Mouse (Mus musculus): ENCODE results near the gene Pou2f2.
"Not testable (repeated sequence)": the region's sequence is repeated elsewhere in the genome, so short reads cannot be mapped to it uniquely, and the experiment has no call there.

Gene Pou2f2

DNA sequence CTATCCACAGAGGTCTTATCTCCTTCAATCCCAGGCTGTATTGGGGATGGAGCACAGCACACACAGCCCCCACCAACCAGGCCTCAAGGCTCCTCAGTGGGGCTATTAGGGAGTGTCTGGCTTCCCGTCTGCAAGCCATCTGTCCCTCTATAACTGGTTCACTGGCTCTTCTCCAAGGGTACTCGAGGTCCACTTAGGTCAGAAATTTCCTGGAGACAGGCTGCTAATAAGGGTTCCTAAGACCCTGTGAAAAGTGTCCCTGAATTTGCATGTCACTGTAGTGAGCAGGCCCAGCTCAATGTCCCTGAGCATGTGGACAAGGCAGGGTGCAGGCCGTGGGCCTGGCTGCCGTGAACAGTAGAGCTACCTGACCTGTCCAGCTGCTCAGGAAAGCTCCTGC, 122.6 kb downstream of the Pou2f2 start:
- no peak for DNase-seq (ENCODE audit: low read depth, low spot score)
- Histone ChIP-seq H3K36me3 (ENCODE audit: control insufficient read depth, insufficient read depth, low read length, poor library complexity, severe bottlenecking) (no peaks in the 10 kb centered on the region), H3K27me3 (ENCODE audit: control insufficient read depth, insufficient read depth, low read length, poor library complexity, severe bottlenecking) (no peaks in the 10 kb centered on the region)

GRCm38 (mm10) chr7:25052587-25052986, 126.9 kb downstream of the Pou2f2 start:
- H3K36me3 ChIP-seq (ENCODE audit: control insufficient read depth, insufficient read depth, low read length, poor library complexity, severe bottlenecking), result no peaks in the 10 kb centered on the region
- DNase-seq (ENCODE audit: low read depth, low spot score), result no peak
- no peaks in the 10 kb centered on the region for H3K27me3 ChIP-seq (ENCODE audit: control insufficient read depth, insufficient read depth, low read length, poor library complexity, severe bottlenecking)

DNA sequence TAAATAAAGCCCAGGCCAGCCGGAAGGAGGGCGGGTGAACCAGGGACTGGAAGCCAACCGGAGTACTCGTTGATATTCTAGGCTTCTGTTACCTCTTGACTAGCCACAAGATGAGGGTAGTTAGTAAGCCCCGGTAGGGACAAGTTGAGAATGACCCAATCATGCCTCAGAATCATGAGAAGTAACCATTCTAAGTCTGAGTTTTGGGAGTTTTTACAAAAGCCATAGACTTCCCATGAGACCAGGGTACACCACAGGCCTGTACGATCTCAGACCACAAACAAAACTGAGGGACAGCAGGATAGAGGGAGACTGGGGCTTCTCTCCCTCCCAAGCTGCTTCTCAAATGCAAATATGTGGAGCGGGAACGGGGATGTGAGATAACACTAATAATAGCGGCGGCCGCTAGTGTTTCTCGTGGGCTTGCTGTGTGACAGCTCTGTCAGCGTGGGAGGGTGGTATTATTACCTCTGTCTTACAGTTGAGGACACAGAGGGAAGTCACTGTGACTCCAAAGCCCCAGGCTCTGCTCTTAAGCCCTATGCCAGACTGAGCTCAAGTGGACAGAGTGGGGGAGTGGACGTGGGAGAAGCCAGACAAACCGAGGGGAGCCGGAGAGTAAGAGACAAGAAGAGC, 130.1 kb downstream of the Pou2f2 start:
- no peak for DNase-seq (ENCODE audit: low read depth, low spot score)
- H3K36me3 ChIP-seq (ENCODE audit: control insufficient read depth, insufficient read depth, low read length, poor library complexity, severe bottlenecking), result no peaks in the 10 kb centered on the region
- H3K27me3 ChIP-seq (ENCODE audit: control insufficient read depth, insufficient read depth, low read length, poor library complexity, severe bottlenecking), result no peaks in the 10 kb centered on the region

DNA sequence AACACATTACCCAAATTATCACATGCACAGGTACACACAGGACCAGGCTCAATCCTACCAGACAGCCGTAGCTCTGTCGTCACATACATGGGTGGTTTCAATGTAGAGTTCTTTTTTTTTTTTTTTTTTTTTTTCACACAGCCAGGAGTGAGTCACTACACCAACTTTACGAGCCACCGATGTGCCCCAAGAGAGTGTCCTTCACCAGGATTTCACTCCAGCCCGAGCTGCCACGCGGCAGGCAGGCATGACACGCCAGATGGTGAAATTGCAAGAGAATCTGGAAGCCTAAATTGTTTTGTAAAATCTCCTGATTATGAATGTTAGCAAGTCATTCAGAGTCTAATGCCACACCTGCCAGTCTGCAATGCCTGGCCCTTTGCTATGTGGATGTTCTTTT, 132.2 kb downstream of the Pou2f2 start:
- no peaks in the 10 kb centered on the region for H3K27me3 ChIP-seq (ENCODE audit: control insufficient read depth, insufficient read depth, low read length, poor library complexity, severe bottlenecking)
- DNase-seq (ENCODE audit: low read depth, low spot score), result no peak
- H3K36me3 ChIP-seq (ENCODE audit: control insufficient read depth, insufficient read depth, low read length, poor library complexity, severe bottlenecking), result no peaks in the 10 kb centered on the region

GRCm38 (mm10) chr7:25044599-25044998, 134.9 kb downstream of the Pou2f2 start:
- not testable (repeated sequence) for H3K36me3 ChIP-seq (ENCODE audit: control insufficient read depth, insufficient read depth, low read length, poor library complexity, severe bottlenecking); H3K27me3 ChIP-seq (ENCODE audit: control insufficient read depth, insufficient read depth, low read length, poor library complexity, severe bottlenecking); DNase-seq (ENCODE audit: low read depth, low spot score)

GRCm38 (mm10) chr7:25041921-25042320, 137.6 kb downstream of the Pou2f2 start:
- DNase-seq (ENCODE audit: low read depth, low spot score), result no peak
- Histone ChIP-seq H3K27me3 (ENCODE audit: control insufficient read depth, insufficient read depth, low read length, poor library complexity, severe bottlenecking) (no peaks in the 10 kb centered on the region), H3K36me3 (ENCODE audit: control insufficient read depth, insufficient read depth, low read length, poor library complexity, severe bottlenecking) (no peaks in the 10 kb centered on the region)
